Mouse (Mus musculus) c-Kit-negative CD71-positive TER-119-positive erythroid progenitor cells, embryonic 14.5 days (primary cell): ENCODE measurements around the gene Gypa.

Experiments used
- DNase-seq: peaks from one replicate; pipeline ENCODE4 v3.0.0-alpha.2; 2013; ENCODE audit warnings: low read depth, low spot score

Gypa gene

GRCm38 (mm10) chr8:80541836-80542235 lies 48.3 kb downstream of the Gypa start:
- no peak for DNase-seq

DNA sequence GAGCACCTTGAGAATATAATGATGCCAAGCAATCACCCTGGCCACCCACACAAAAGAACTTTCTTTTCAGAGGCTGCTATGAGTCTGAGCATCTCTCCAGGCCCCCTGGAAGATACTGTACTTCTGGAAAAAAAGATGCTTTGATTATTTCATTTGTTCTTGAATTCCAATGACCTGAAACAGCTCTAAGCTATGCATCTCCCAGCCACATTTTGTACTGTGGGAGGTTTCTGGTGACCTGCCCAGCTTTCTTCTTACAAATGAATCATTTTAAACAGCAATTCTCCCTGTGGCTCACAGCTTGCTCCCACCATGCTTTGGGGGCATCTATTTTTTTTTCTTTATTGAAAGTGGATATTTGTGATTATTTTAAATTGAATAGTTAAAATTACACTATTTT lies 56.9 kb downstream of the Gypa start:
- no peak for DNase-seq

DNA sequence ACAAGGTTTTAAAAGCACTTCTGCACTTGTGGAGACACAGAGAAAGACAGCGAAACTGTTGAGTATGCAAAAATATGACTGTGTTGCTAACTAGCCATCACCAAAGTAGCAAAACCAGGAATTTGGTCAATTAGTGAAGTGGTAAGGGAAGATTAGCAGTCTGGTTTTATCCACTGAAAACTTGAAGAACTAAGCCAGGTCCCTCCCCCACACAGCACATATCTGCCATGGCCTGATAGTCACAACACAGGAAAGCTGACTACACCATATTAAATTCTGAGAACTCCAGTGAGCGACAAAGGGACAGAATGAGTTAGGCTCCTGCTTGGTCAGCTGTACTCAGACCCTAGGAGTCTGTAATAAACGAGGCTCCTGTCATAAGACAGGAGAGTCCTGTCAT lies 57.7 kb downstream of the Gypa start:
- DNase-seq = peak; percentile 63

DNA sequence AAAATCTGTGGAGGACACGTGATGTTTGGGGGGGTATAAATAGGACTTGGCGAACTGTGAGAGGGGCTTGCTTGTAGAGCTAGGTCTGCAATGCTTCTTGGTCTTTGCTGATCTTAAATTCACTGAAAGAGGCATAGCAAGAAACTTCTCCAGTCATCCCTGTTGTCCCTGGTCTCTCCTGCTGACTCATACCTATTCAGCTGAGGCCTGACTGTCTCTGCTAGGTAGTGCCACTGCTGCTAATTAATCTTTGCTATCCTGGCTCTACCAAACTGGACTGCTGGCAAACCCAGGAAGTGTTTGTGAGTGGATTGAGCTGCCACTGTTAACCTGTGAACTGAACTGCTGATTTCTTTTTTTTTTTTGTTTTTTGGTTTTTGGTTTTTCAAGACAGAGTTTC lies 61.4 kb downstream of the Gypa start:
- DNase-seq = peak; percentile 42
